Mouse (Mus musculus) cerebellum, adult 9-11 months (tissue): Measurements from ENCODE around the gene Ylpm1.
A peak's percentile ranks its signal among the peaks of the same experiment; 100 is the strongest.

Source experiments
- DNase-seq: peaks from one replicate; pipeline ENCODE4 v3.0.0; 2022

The Ylpm1 gene

DNA sequence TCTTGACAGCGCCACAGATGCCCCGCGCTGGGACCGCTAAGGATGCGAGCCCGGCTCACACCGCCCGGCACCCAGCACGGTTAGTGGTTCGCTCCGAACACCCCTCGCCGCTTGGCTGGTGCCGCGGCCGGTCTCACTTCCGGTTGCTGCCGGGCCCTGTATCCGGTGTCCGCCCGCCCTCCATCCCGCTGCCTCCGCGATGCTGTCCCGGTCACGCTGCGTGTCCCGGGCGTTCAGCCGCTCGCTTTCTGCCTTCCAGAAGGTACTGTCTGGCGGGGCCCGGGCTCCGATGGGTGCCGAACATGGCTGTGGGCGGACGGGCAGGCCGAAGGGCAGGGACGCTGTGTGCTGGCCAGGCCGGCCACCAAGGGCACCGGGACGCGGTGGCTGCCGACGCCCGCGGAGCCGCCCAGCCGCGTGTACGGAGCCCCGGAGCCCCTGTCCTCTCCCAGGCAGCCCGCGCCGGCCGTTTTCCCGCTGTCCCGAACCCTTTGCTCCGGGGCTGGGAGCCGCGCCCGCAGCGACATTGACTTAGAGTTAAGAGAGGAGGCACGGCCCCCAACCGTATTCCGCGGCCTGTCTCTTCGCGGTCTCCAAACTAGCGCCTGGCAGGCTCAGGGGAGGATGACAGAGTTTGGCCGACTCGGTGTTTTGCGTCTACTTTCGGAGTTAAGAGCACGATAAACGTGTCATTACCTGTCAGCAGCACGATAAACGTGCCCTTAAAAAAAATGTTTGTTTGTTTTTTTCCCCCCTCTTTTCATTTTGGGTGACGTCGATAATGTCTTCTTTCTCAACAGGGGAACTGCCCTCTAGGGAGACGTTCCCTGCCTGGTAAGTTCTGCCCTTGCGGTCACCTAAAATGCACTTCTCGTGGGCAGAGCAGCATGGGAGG, 114.8 kb downstream of the Ylpm1 start, which contains the start of the genes Prox2 and Dlst:
Prox2 (minus strand) TSS at position 62 of the 895 bp plus-strand sequence.
Dlst (plus strand) TSS at position 136 of the 895 bp plus-strand sequence.
- peak; percentile 89 for DNase-seq

DNA sequence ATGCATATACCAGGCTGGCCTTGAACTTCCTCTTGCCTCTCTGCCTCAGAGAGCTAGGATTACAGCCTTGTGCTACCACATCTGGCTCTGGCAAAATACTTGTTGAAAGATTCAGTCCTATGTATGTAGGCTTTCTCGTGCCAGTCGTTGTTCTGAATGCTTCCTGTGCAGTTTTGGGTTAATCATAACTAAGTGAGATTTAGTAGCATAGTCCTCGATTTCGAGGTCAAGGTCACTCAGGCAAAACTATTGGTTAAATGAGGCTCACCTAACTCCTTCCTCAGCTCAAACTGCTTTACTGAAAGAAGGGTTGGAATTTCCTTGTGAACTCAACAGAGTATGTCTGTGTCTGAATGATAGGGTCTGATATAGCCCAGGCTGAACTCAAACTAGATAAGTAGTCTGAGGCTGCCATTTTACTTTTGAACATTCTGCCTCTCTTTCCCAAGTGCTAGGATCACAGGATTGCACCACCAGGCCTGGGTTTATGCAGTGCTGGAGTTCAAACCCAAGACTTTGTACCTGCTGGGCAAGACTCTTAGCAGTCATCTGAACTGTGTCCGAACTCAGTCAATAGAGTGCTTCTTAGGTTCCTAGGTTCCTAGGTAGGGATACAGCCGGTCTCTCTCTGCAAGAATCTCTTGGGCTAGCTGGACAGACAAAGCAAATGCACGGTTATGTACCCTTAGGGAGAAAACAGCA, 116.6 kb downstream of the Ylpm1 start:
- no peak for DNase-seq

DNA sequence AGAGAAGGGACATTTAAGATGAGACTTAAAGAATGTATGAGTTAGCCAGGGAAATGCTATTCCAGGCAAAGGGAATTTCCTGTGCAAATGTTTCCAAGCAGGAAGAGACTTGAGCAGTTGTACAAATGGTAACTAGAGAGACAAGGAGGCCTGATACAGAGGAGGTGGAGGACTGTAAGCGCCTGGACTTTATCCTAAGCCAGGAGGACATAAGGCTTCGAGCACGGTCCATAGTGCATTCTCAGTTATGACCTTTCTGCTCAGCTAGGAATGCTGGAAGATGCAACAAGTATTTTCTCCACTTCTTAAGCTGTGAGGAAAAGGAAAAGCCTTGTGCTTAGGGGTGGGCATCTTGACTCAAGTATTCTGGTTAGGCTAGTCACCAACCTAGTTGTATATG, 117.2 kb downstream of the Ylpm1 start:
- no peak for DNase-seq

DNA sequence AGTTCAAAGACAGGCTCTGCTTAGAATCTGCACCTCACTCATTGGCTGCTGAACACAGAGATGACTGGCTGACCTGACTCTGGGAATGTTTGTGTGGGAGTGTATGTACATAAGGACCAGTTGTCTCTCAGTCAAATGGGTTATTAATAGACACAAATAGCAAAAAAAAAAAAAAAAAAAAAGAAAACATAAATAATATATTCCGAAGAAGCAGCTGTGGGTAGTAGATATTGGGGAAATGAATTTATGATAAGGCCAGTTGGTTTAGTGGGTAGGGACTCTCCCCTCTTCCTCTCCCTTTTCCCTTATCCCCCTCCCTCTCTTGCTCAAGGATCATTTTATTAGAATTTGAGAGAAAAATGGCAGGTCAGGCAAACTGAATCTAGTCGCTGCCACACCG, 117.8 kb downstream of the Ylpm1 start:
- no peak for DNase-seq

DNA sequence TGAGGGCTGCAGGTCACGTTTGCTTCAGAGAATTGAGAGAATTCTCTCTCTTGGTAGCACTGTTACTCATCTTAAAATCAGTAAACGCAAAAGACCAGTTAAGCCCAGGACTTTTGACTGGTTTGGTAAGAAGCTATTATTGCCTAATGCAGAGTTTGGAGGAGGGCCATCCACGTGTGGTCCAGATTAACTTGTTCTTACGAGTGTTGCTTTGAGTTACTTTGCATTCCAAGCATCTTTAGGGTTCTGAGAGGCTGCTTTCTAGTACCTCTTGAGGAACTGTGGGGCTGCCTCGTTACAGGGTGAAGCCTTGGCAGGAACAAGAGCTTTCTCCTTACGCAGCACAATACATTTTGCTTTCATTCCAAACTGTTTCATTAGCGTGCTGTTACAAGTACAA, 119.6 kb downstream of the Ylpm1 start:
- no peak for DNase-seq
